Mouse (Mus musculus) testis, adult 2 months (tissue): ENCODE measurements around the gene Kdm5c.

ENCODE experiments used
- CTCF ChIP-seq: fragments of 200-500 bp; IDR thresholded peaks from 2 replicates; pipeline ENCODE4 v1.5.1; 2012; ENCODE audit warnings: low read depth, mild to moderate bottlenecking, inconsistent platforms, low read length, moderate library complexity; ENCODE audit not compliant: control insufficient read depth, insufficient read depth, insufficient replicate concordance
- POLR2A ChIP-seq: fragments of 200-500 bp; IDR thresholded peaks from 2 replicates; pipeline ENCODE4 v1.6.1; 2012; ENCODE audit warnings: low read depth, mild to moderate bottlenecking, inconsistent platforms, low read length, moderate library complexity; ENCODE audit not compliant: control insufficient read depth

GRCm38 (mm10) chrX:152320535-152320934, 87.7 kb downstream of the Kdm5c start:
- TF ChIP-seq CTCF, result no peak
- no peak for TF ChIP-seq POLR2A
